Mouse (Mus musculus): Measurements from ENCODE around the gene Crygd. TPM values are rescaled to one million over a fixed set of nuclear protein-coding genes. Genes with fewer than 3 reads are reported as not detected.
"Not testable (repeated sequence)": the region's sequence is repeated elsewhere in the genome, so short reads cannot be mapped to it uniquely, and the experiment has no call there.

The Crygd gene
- total RNA-seq (2021), result not detected in 2 replicates
- long read RNA-seq, result 0 reads

DNA sequence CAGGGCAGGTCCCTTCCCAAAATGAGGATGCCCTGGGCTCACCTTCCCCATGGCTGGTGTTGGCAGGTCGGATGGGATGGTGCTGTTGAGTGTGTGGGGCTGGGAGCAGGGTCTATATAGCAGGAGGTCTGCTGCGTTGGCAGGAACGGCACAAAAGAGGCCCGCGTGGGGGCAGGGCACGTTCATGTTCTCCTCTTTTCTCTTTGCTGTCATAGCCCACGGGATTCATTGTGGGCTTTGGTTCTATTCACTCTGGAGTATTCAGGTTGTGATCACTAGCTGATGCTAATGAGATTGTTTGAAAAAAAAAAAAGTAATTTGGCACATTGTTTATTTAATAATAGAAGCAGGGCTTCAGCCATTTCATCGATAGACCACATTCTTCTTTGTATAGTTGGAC lies at the start of gene Crygd:
Gene Crygd, minus strand, starts transcription at position 101 of the 400 bp plus-strand sequence.
- no peak for DNase-seq

DNA sequence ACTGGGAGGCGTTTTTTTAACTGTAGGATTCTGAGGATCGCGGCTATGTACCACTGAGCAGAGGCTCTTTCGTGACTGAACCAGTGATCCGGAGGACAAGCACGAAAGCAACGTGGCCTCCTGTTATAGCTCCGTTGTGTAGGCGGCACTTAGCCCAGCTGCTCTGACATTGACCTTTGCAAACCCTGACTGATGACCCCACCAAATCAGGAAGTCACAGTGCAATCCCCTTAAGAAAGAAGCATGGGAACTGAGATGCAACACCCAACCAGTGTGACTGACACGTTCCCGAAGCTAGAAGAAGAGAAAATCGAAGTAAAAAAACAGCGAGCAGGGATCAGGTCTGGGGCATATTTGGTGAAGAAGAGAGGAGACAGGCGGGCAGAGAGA lies 49.5 kb upstream of the Crygd start:
- no peak for DNase-seq

DNA sequence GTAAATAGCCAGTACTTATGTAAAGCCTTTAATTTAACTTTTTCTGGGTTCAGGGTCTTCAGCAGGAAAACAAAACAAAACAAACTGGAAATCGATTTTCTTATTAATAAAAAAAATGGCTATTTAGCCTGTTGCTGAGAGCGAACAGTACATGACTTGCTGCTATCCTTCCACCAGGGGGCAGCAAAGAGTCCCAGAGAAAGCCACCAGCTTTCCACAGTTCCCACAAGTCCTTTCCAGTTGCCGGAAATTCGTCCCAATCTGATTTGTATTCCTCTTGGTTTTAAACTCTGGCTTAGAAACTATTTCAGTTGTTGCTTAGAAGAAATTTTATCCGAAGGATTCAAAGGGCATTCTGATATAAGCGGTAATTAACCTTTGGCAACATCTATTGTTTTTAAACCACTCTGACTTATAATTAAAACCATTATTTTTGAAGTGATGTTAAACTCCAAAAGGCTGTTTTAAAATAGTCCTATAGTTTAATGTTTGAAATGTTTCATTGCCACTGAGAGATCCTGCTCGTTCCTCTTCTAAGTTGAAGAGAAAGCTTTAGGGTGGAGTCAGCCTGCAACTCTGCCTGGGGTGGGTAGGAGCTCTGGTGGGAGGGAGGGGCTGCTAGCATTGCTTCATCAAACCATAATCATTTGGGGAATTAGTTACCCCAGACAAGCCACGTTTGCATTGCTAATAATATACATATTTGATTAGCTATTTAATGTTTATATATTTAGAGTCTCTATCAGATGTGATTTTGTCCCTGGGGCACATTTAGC lies 49.0 kb upstream of the Crygd start:
- DNase-seq, result peak; percentile 69

DNA sequence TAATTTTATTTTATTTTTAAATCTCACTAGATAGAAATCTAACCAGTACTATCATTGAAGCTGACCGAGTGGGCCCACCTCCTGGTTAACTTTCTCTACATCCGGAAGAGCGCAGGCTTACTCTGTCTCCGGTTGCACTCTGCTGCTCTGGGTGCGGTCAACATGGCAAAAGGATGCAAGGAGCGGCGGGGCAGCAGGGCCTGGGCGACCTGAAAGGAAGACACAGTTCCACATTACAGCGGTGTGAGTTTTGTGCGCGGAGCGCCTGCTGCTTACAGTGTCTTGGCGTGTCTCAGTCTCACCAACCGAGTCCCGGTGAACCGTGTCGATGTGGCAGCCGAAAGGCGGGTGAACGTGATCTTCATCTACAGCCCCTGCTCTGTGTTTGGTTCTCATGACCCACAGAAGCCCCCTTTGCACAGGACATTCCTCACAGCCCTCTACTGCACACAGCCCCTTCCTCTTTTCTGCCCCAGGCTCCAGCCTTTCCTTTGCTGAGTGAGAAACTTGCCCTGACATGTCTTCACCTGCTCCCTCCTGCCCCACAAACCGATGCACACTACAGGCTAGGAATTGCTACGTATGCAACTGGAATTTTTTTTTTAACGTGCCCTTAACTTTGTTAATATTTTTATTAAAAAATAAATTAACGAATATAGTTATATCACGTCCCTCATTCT lies 46.6 kb upstream of the Crygd start:
- no peak for DNase-seq

DNA sequence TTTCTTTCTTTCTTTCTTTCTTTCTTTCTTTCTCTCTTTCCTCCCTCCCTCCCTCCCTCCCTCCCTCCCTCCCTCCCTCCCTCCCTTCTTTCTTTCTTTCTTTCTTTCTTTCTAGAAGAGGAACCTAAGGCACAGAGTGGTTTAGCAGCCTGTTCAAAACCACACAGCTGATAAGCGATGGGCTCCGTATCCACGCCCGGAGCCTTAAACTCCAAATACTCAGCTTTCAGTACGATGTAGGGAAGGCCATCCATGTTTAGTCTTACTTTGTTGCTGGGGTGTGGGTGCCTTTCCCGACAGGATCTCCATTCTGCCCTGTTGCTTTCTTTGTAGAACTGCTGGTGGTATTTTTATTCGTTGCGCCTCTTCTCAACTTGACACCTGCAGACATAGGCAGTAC lies 45.9 kb upstream of the Crygd start:
- no peak for DNase-seq

DNA sequence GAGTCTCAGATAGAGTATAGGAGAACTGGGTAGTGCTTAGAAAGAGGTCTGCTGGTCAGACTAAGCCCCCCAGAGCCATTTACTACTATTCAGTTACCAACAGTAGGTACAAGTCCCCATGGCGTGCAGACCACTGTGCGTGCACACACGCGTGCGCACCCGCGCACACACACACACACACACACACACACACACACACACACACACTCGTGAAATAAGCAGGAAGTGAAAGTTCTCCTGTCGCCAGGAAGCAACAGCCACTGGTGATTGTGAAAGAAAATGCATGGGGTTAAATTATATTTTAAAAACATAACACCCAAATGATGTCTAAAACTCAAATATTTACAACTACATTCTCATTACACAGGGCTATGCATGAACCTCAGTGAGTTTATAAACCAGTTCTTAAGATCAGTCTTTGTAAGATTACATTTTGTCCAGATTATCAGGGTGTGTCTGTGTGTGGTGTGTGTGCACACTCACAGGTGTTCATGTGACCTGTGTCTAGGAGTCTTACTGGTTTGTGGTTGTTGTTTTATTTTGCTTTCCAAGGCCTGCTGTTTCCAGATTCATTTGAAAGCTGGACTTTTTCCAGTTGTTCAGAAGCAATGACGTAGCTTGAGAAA lies 44.5 kb upstream of the Crygd start:
- DNase-seq, result no peak

DNA sequence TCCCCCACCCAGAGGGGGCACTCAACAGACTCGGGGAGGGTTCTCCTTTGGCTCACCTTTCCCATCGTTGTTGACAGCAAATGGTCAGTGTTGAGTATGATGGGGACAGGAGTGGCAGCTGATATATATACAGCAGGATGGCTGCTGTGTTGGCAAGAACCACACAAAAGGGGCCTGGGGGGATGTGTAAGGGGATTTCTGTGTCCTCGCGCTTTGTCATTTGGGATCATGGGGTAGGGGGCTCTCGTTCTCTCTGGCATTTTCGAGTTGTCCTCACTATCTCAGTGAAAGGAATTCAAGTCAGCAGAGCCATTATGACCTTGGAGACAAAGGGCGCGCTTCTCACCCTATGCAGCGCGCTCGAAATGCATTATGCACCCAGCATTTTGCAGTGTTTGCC lies 40.0 kb upstream of the Crygd start, which contains the start of gene Cryga:
Gene Cryga, minus strand, starts transcription at position 101 of the 400 bp plus-strand sequence.
- DNase-seq, result no peak

DNA sequence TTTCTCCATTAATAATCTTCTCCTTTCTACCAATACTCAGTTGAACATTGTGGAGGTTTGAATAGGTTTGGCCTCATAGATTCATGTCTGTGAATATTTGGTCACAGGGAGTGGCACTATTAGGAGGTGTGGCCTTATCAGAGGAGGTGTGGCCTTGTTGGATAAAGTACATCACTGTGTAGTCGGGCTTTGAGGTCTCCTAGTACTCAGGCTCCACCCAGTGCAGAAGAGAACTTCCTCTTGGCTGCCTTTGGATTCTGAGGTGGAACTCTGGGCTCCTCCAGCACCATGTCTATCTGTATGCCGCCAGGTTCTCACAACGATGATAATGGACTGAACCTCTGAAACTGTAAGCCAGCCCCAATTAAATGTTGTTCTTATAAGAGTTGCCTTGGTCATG lies 33.7 kb upstream of the Crygd start:
- no peak for DNase-seq

DNA sequence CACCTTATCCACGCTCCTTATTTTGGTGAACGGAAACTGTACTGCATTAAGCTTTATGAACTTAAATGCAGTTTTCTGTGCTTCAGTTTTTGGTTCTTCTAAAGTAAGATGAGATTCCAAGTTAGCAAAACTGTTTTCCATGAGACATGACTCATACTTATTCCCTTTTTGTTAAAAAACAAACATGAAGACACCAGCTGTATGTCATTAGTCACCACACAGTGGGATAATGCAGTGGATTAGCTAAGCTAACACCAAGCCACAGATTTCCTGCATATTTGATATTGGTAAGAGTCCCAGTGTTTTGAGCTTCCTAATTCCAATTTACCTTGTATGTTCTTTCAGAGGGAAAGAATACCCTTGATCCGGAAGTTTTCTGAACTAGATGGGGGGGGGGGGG lies 28.3 kb upstream of the Crygd start:
- no peak for DNase-seq

DNA sequence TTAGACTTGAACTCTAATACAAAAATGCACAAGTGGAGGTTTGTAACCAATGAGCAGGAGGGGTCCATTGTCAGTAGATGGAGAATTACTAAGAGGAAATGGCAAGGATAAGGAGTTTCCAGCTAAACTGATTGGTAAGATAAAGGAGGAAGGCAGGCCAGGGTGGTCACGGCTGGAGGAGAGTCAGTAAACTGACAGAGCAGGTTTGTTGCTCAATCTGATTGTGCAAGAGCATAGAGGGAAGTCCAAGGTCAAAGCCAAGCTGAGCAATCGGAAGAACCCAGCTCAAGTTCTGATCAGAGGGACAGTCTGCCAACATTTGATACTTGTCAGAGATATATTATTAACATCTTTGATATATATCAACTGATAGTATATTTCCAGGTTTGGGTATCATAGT lies 27.1 kb upstream of the Crygd start:
- peak; percentile 42 for DNase-seq

DNA sequence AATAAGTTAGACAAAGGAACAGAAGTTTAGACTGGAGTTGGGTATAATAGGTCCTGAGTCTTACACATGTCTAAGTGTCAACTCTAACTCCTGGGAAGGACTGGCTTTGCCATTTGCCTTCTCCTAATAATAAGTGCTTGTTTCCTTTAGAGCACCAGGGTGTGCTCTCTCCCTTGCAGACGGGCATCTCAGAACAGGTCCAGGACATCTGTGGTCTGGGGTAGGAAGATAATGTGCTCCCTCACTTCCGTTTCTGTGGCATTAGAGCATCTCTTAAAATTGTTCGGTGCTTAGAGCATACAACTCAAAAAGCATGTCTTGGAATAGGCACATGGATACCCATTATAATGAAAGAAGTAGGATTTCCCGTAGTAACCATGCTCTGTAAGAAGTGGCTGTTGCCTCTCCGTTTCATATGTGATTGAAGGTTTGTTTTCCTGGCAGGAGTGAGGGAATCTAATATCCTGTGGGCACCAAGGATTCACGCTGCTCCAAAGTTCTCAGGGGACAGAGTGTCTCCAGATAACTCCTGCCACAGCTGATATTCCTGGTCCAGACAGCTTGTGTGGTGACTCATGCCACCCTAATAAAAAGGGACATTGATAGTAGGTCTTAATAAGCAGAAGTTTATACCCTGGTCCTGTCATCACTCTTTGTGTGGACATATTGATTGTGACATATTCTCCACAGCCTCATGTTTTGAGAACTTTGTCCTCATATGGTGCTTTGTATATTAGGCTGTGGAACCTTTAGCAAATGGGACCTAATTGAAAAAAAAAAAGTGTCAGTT lies 25.5 kb upstream of the Crygd start:
- no peak for DNase-seq

DNA sequence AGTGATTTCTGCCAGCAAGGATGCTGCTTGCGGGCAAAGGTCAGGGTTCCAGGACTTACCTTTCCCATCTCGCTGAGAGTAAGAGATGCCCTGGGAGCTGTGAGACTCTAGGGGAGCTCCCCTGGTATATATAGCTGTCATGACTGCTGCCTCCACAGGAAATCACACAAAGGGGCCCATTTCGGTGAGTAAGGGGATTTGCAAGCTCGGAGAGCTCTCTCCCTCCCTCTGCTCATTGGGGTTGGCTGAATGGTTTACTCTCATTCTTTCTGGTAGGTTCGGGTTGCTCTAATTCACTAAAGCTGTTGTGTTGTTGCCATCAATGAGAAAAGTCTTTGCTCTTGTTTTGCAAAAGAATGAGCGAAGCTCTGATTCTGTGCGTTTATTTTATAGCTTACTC lies 18.9 kb upstream of the Crygd start, which contains the start of gene Crygb:
Gene Crygb, minus strand, starts transcription at position 101 of the 400 bp plus-strand sequence.
- no peak for DNase-seq

DNA sequence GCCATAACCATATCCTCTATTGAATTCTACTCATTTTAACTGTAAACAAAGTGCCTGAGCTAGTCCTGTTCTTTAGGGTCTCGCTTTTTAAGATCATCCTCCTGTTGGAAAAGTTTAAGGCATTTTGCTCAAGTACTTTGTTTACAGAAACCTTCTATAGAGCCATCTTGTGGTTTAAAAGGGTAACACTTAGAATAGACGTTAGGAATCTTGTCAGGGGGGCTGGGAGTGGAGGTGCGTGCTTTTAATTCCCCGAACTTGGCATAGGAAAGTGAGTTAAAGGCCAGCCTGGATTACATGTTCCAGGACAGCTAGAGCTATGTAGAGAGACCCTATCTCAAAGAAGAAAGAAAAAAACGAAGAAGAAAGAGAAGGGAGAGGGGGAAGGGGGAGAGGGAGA lies 12.4 kb upstream of the Crygd start:
- DNase-seq, result no peak

DNA sequence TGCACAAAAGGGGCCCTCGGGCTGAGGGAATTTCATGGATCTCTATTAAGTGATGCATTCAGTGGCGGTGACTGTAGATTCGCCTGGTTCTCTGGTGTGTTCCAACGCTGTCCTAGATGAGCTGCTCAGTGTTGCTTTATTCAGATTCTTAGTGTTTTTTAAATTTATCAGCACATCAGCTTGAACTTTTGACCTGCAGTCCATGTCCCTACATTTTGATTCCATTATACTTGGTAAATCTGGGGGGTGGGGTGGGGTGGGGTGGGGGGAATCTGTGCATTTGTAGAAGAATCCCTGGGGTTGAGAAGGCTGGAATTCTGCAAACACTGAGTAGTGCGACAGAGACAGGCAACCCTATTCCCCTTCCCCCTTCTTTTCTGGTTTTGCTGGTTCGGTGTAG lies 10.3 kb upstream of the Crygd start, which contains the start of gene Crygc:
Gene Crygc, minus strand, starts transcription at position 101 of the 400 bp plus-strand sequence.
- DNase-seq, result no peak

DNA sequence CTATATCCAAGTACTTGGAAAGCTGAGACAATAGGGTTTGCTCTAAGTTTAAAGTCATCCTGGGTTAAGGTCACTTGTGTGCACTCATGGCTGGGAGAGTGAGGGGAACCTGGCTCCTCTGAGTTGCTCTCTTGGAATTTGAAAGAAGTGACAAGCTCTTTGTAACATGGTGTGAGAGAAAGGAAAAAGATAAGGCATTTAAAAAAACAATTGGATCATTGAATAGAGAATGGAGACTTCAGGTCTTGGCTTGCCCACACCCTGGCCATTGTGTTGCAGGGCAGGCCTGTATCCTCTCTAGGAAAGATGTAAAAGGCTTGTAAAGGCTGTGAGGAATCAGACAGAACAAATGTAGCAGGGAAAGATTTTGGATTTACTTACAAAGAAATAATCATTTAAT lies 4.6 kb upstream of the Crygd start:
- no peak for DNase-seq

DNA sequence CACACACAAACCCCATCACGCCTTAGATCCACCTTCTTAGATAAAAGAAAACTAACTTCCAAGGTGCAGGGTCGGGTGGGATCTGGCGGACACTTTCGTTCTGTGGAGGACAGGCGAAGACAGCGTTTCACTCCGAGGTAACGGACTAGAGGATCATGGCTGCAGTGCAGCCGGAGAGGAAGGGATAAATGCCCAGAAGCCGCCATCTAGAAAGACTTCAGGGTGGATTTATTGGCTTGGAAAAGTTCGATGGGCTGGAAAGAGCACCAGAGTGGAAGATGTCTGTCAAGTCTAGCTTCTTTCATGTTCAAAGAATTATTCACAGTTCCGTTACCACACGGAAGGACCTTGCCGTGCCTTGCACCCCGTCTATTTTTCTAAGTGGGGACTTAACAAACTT lies 949 bp upstream of the Crygd start:
- DNase-seq, result no peak

DNA sequence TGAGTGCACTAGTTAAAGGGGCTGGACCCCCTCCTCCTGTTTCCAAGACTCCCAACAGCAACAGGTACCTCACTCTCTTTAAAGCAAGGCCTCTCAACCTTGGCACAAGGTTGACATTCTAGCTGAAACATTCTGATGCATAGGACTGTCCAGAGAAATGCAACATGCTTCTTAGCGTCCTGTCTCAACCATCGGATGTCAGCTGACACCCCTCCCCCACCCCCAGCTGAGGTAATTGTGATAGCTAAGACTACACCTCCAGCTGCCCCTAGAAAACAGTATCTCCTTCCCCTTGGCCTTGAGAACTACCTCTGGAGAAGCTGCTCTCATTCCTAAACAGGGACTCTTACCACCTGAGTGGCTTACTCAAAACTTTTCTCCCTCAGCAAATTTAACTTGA lies 11.1 kb downstream of the Crygd start:
- no peak for DNase-seq

DNA sequence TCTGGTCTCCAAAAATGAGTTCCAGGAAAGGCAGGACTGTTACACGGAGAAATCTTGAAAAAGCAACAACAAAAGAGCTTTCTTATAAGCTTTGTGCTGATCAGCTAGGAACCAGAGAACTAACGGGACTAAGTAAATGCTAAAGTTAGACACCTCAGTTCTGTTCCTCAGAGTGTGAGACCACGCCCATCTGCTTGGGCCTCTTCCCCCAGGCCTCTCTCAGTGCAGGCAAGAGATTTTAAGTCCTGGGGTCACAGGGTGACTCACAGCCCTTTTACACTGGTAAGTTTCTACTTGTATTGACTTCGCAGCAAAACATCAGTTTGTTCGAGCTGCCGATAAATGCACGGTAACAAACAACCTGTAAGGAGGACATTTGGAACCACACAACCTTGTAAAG lies 11.6 kb downstream of the Crygd start:
- DNase-seq, result no peak

DNA sequence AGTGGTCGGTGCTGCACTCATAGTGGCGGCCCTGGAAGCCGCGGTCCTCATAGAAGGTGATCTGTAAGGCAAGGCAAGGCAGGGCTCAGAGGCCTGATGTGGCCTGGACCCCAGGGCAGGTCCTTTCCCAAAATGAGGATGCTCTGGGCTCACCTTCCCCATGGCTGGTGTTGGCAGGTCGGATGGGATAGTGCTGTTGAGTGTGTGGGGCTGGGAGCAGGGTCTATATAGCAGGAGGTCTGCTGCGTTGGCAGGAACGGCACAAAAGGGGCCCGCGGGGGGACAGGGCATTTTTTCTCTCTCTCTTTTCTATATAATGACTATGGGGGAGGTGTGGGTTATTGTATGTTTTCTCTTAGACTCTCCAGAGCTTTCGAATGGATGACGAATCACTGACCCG lies 12.3 kb downstream of the Crygd start, which contains the start of gene Cryge:
Gene Cryge, minus strand, starts transcription at position 198 of the 400 bp plus-strand sequence.
- not testable (repeated sequence) for DNase-seq

DNA sequence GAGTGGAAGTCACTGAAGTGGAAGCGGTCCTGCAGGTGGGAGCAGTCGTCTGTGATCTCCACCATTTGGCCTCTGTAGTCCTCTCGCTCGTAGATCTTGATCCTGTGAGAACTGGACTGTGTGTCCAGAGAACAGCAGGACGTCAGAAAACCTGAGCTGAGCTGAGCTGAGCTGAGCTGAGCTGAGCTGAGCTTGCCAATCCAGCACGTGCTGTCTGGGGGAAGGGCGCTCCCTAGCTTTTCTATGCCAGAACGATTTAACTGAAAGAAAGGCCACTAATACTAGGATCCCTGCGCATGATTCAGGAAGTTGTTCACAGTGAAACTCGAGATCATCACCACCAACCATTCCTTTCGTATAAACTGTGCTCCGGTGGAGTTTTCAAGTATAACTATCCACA lies 14.5 kb downstream of the Crygd start:
- DNase-seq, result peak; percentile 67

DNA sequence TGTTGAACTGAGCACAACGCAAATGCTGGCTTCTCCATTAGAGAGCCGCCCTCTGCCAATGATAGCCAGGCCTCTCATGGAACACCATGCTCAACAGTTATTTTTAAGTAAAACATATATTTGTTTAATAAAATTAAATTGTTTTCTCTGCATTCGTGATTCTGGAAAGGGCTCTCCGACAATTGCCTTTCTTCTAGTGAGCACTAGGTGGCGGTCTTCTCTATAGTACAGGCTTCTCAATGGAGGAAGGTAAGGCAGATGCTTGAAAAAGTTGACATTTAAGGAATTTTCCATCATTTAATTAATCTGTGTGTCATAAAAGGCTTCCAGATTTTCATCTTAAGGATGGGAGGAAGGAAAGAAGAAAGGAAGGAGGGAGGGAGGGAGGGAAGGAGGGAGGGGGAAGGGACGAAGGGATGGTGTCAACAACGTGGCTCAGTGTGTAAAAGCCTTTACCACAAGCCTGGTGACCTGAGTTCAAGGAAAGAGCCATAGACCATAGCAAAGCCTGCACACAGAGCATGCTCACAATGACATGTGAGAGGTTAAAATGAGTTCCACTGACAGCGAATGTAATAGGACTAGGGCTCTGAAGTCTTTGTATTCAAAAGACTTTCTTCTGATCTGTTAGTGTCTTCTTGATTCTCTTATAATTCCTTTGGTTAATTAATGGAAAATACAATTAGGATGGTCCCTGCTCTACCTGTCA lies 16.7 kb downstream of the Crygd start:
- DNase-seq, result no peak

DNA sequence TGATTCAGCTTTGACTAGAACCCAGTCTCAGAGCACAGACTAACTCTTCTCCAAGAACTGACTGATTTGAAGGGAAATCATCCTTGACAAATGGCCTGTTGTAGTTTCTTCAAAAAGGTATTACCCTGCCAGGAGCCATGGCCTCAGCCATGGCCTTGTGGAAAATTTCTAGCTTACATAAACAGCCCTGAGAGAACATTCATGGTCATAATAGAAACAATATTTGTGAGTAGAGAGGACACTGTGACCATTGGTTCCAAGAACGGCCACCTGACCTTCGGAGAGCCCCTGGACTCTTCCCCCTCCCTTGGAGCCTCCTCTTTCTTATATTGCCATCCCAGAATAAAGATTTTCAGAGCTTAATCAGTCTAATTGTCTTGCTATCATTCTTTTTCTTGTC lies 19.8 kb downstream of the Crygd start:
- DNase-seq, result peak; percentile 29

All from adrenal gland, postnatal 25 days (tissue).